Mouse (Mus musculus) ES-E14 (cell line): Measurements from ENCODE around the gene Fbxo47.
"Not testable (repeated sequence)": the region's sequence is repeated elsewhere in the genome, so short reads cannot be mapped to it uniquely, and the experiment has no call there.

Source experiments
- CHD2 ChIP-seq: IDR thresholded peaks from 2 replicates; pipeline ENCODE4 v1.6.1; 2014; ENCODE audit warnings: mild to moderate bottlenecking, low read depth, low read length, inconsistent platforms
- MAFK ChIP-seq: IDR thresholded peaks from 2 replicates; pipeline ENCODE4 v1.6.1; 2014; ENCODE audit warnings: mild to moderate bottlenecking, low read depth, low read length, inconsistent platforms; ENCODE audit not compliant: insufficient read depth
- ZNF384 ChIP-seq: IDR thresholded peaks from 2 replicates; pipeline ENCODE4 v1.6.1; 2012; ENCODE audit warnings: low read depth, low read length, inconsistent platforms

GRCm38 (mm10) chr11:97872378-97872777 is 11.6 kb downstream of the Fbxo47 start:
- not testable (repeated sequence) for TF ChIP-seq CHD2
- peak; percentile 88 for TF ChIP-seq ZNF384
- TF ChIP-seq MAFK, result peak; percentile 69; the same call in 1 of the 2 replicates
